Mouse (Mus musculus) erythroblast, embryonic 14.5 days (primary cell): ENCODE data around the gene Dop1a.

Experiments
- GATA1 ChIP-seq: IDR thresholded peaks from 2 replicates; pipeline ENCODE4 v1.6.1; 2012; ENCODE audit warnings: low read length, inconsistent platforms, mixed read lengths
- TAL1 ChIP-seq: IDR thresholded peaks from 3 replicates; pipeline ENCODE4 v1.6.1; 2012; ENCODE audit warnings: low read length, inconsistent platforms, mixed read lengths

GRCm38 (mm10) chr9:86513733-86514132, 46.8 kb downstream of the Dop1a start:
- no peak for TF ChIP-seq TAL1
- no peak for TF ChIP-seq GATA1
